Mouse (Mus musculus) heart, embryonic 11.5 days (tissue): ENCODE data around the gene Sh3gl2. TPM values are rescaled to one million over a fixed set of nuclear protein-coding genes. Genes with fewer than 3 reads are reported as not detected.
A peak's percentile ranks its signal among the peaks of the same experiment; 100 is the strongest.

Experiments
- ATAC-seq: fragments of 200-750 bp; cut with Nextera tagmentation; replicated peaks from 2 replicates; pipeline ENCODE4 v1.8.0; 2017; ENCODE audit warnings: moderate library complexity; ENCODE audit not compliant: insufficient number of reproducible peaks, low FRiP score, low TSS enrichment
- H3K27ac ChIP-seq: fragments of 300-500 bp; sonication (generic); 2 replicates; pipeline ENCODE4 v1.5.1; 2014; ENCODE audit warnings: mild to moderate bottlenecking, low read depth, low read length
- H3K27me3 ChIP-seq: fragments of 300-500 bp; sonication (generic); 2 replicates; pipeline ENCODE4 v1.6.1; 2014; ENCODE audit warnings: mild to moderate bottlenecking, low read length, mixed read lengths; ENCODE audit not compliant: control insufficient read depth, insufficient read depth
- H3K36me3 ChIP-seq: fragments of 300-500 bp; sonication (generic); 2 replicates; pipeline ENCODE4 v1.6.1; 2014; ENCODE audit warnings: mild to moderate bottlenecking, low read length, moderate library complexity, mixed read lengths; ENCODE audit not compliant: control insufficient read depth, insufficient read depth
- H3K4me1 ChIP-seq: fragments of 300-500 bp; sonication (generic); 2 replicates; pipeline ENCODE4 v1.6.1; 2014; ENCODE audit warnings: low read length; ENCODE audit not compliant: control insufficient read depth, insufficient read depth
- H3K4me2 ChIP-seq: fragments of 300-500 bp; sonication (generic); 2 replicates; pipeline ENCODE4 v1.6.1; 2014; ENCODE audit warnings: mild to moderate bottlenecking, moderate library complexity
- H3K4me3 ChIP-seq: fragments of 300-500 bp; sonication (generic); 2 replicates; pipeline ENCODE4 v1.5.1; 2014; ENCODE audit warnings: low read depth, low read length
- H3K9ac ChIP-seq: fragments of 300-500 bp; sonication (generic); 2 replicates; pipeline ENCODE4 v1.6.1; 2014; ENCODE audit warnings: mild to moderate bottlenecking, low read depth, low read length, moderate library complexity
- H3K9me3 ChIP-seq: fragments of 300-500 bp; sonication (generic); replicated peaks from 2 replicates; pipeline ENCODE4 v1.6.1; 2016; ENCODE audit warnings: low read length; ENCODE audit not compliant: control insufficient read depth
- WGBS: fragments of 180-500 bp; shearing (Covaris S2); extraction: QIAGEN DNeasy Blood & Tissue Kit; methylation state at CpG from one replicate; pipeline ENCODE4 v1.1.7; 2014; ENCODE audit not compliant: insufficient replicate concordance; 5-methylcytosine and 5-hydroxymethylcytosine counted together
- polyA plus RNA-seq: library from polyadenylated mRNA; unstranded; fragments of >200 nt; fragmentation: Nextera tagmentation; extraction: Ambion mirVana; gene quantifications from 2 replicates; pipeline ENCODE4 v1.2.1, GENCODE M21; 2014

Gene Sh3gl2
- polyA plus RNA-seq, 1 experiment from 2014 or later: 0.76 TPM

DNA sequence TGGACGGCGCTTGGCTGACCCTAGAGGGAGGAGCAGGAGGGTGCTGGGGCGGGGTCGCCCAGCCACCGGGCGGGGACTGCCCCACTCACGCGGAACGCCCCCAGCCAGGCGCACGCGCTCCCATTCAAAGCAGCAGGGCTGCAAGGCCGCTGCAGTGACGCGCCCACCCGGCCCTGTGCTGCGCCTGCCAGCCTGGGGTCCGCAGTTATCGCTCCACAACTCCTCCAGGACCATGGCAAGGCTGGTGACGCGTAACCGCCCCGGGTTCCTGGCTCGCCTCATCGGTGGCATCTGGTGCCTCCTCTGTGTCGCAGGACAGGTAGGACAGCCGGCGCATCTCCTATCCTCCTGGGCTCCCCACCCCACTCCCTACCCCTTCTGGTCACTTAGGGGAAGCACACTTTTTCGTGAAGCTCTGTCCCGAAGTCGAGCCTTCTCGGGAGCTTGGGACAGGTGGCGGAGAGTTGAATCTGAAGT is 309.3 kb downstream of the Sh3gl2 start:
- H3K4me3 ChIP-seq: peak overlapping the region; percentile 51
- H3K4me2 ChIP-seq: peak overlapping the region; percentile 99
- H3K27ac ChIP-seq: no peak overlapping the region
- H3K27me3 ChIP-seq: peaks cover 8% of the 10 kb centered on the region
- WGBS: under 1% methylated on average over 29 of the region's 33 CpGs
- ATAC-seq: peak; percentile 68; the same call in 1 of the 2 replicates
- no peaks in the 10 kb centered on the region for H3K9me3 ChIP-seq
- H3K36me3 ChIP-seq: no peaks in the 10 kb centered on the region
- peak overlapping the region; percentile 59 for H3K9ac ChIP-seq
- H3K4me1 ChIP-seq: 0 out of 2 replicates have a peak, but pooled peaks cover 4% of the 10 kb centered on the region

DNA sequence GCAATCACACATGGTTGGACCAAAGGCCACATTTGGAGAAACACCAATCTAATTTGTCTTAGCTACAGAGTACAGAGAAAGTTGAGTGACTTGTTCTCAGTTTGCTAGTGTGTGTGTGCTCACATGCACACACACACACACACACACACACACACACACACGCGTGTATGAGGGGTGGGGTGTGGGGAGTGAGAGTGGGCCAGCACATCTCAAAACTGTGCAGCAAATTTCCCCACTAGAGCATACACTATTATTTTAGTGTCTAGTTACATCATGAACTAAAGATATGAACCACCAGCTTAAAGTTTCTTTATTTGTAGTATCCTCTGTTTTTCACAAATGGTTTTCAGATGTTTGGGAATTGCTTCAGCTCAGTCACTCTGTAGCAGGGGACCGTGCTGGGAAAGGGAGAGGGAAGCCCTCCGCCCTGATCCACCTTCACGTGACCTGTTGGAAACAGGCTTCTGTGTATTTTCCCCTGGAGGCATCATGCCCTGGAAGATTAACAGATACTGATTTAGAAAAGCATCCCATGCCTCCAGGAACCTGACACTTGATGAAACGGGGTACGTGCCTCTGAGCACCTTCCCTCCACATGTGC is 322.1 kb downstream of the Sh3gl2 start:
- Histone ChIP-seq H3K4me1 (no peaks in the 10 kb centered on the region), H3K4me3 (no peak overlapping the region), H3K36me3 (no peaks in the 10 kb centered on the region), H3K9me3 (no peaks in the 10 kb centered on the region), H3K9ac (no peak overlapping the region), H3K27ac (no peak overlapping the region), H3K27me3 (no peaks in the 10 kb centered on the region), H3K4me2 (no peak overlapping the region)
- 73% methylated on average over 7 of the region's 7 CpGs for WGBS
- no peak for ATAC-seq

DNA sequence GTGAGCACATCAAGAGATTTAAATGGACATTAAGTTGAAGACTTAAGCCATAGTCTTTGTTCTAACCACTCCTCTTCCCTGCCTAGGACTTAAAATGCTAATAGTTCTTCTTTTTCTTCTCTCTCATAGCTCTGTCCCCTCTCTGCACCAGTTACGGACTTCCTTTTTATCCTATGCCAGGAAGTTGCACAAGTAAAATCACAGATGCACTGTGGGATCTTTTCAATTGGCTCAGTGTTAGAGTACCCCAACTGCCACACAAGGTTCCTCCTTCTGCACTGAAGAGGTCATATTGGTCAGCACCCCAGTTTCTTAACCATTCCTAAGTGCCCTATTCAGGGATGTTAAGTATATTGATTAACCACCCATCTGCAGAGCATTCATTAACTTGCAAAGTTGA is 324.9 kb downstream of the Sh3gl2 start:
- no peaks in the 10 kb centered on the region for H3K36me3 ChIP-seq
- WGBS: 73% methylated on average over 1 of the region's 1 CpGs

DNA sequence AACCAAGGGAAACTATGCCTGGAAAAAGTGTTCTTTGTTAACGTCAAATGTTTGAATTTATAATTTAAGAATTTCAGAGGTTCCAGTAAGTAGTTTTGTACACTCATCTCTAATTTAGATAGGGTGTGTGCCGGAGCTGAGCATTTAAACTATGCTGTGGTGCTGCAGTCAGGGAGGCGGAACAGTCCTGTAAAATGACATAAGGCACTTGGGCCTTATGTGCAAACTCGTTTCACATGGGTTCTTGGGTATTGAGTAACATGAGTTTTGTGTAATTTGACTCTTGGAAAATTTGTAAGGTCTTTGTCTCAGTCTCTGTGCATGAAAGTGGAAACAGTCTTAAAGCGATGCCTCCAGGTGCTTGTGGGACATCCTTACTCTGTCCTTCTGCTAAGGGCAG is 334.8 kb downstream of the Sh3gl2 start:
- H3K4me1 ChIP-seq: no peaks in the 10 kb centered on the region
- H3K9me3 ChIP-seq: no peaks in the 10 kb centered on the region
- 75% methylated on average over 5 of the region's 5 CpGs for WGBS
- no peak overlapping the region for H3K4me3 ChIP-seq
- H3K27me3 ChIP-seq: no peaks in the 10 kb centered on the region
- H3K9ac ChIP-seq: no peak overlapping the region
- no peak for ATAC-seq
- no peaks in the 10 kb centered on the region for H3K36me3 ChIP-seq
- H3K27ac ChIP-seq: no peak overlapping the region
- no peak overlapping the region for H3K4me2 ChIP-seq

More for the DNA sequence above, 324.9 kb downstream of the Sh3gl2 start:
- H3K27me3 ChIP-seq: no peaks in the 10 kb centered on the region
- no peak overlapping the region for H3K27ac ChIP-seq
- no peak for ATAC-seq
- no peaks in the 10 kb centered on the region for H3K9me3 ChIP-seq
- no peak overlapping the region for H3K4me2 ChIP-seq
- H3K4me1 ChIP-seq: no peaks in the 10 kb centered on the region
- H3K4me3 ChIP-seq: no peak overlapping the region
- no peak overlapping the region for H3K9ac ChIP-seq

DNA sequence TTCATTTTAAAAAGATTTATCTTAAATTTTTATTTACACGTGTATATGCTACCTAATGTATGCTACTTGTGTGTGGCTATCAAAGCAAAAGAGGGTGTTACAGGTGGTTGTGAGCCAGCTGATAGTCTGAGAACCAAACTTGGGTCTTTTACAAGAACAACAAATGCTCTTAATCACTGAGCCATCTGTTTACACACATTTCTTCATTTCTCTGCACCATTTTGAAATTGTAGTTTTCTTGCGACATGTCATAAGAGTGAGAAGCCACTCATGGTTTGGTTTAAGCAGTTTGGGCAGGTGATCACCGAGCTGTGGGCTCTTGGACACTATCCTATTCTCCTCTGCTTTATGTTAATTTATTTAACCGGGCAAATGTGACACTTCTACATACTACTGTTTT is 338.3 kb downstream of the Sh3gl2 start:
- H3K9me3 ChIP-seq: no peaks in the 10 kb centered on the region
- no peak for ATAC-seq
- no peaks in the 10 kb centered on the region for H3K4me1 ChIP-seq
- H3K4me3 ChIP-seq: no peak overlapping the region
- H3K36me3 ChIP-seq: no peaks in the 10 kb centered on the region
- H3K9ac ChIP-seq: no peak overlapping the region
- no peak overlapping the region for H3K4me2 ChIP-seq
- H3K27ac ChIP-seq: no peak overlapping the region
- 76% methylated on average over 4 of the region's 4 CpGs for WGBS
- no peaks in the 10 kb centered on the region for H3K27me3 ChIP-seq

DNA sequence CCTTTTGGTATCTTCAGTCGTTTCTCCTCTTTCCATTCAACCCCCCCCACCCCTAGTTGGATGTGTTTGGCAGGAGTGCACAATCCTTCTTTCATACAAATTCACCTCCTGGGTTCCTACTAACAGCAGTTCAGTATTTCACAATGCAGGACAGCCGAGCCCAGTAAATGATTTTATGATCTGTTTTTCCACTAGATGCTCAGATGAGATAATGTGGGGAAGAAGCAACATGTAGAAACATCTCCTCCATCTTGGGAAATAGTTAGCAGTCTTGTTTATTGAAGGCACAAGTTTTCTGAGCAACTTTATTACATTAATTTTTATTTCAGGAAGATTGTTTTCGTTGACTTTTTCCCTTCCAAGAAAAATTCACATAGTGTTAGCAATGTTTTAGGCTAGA is 349.8 kb downstream of the Sh3gl2 start:
- H3K9me3 ChIP-seq: no peaks in the 10 kb centered on the region
- H3K27me3 ChIP-seq: no peaks in the 10 kb centered on the region
- no peak overlapping the region for H3K27ac ChIP-seq
- WGBS: 68% methylated on average over 3 of the region's 3 CpGs
- H3K36me3 ChIP-seq: no peaks in the 10 kb centered on the region
- H3K4me1 ChIP-seq: no peaks in the 10 kb centered on the region
- no peak overlapping the region for H3K4me3 ChIP-seq
- ATAC-seq: no peak
- no peak overlapping the region for H3K9ac ChIP-seq
- no peak overlapping the region for H3K4me2 ChIP-seq

DNA sequence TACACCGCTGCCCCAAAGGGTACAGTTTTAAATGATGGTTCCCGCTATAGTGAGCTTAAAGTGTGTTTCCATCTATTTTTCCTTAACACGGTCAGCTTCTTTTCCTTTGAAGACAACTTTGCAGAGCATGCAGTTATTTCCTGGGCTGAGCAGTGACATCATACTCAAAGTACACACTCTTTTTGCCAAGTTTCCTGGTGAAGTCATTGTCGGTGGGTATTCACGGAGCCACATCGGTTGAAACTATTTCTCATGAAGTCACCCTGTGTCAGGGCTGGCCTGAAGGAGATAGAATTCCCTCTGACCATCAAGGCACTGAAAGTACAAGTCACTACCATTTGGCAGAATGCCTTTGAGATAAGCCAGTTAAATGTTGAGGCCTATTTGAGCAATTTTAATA is 354.8 kb downstream of the Sh3gl2 start:
- Histone ChIP-seq H3K36me3 (no peaks in the 10 kb centered on the region), H3K4me3 (no peak overlapping the region), H3K27ac (no peak overlapping the region), H3K4me2 (no peak overlapping the region), H3K9me3 (no peaks in the 10 kb centered on the region), H3K9ac (no peak overlapping the region), H3K4me1 (no peaks in the 10 kb centered on the region), H3K27me3 (no peaks in the 10 kb centered on the region)
- no peak for ATAC-seq
- WGBS: 67% methylated on average over 6 of the region's 6 CpGs

DNA sequence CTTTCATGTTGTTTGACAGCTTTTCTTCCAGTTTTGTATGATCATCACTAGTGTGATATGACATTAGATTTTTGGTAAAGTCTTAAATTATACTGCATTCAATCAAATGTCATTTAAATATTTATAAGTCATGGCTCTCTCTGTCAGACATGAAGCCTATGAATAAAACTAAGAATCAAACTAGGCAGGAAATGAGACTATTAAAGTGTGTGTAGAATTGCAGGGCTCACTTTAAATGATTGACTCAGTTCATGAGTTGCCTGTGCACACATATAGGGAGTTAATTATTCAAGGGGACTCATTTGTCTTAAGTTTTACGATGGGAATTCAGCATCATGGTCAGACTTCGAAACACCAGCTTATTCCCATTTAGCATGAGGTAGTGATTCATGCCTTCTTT is 380.5 kb downstream of the Sh3gl2 start:
- H3K4me1 ChIP-seq: no peaks in the 10 kb centered on the region
- no peak for ATAC-seq
- H3K4me2 ChIP-seq: no peak overlapping the region
- no peaks in the 10 kb centered on the region for H3K36me3 ChIP-seq
- H3K27me3 ChIP-seq: no peaks in the 10 kb centered on the region
- no peak overlapping the region for H3K9ac ChIP-seq
- H3K4me3 ChIP-seq: no peak overlapping the region
- no peak overlapping the region for H3K27ac ChIP-seq
- 74% methylated on average over 2 of the region's 2 CpGs for WGBS
- no peaks in the 10 kb centered on the region for H3K9me3 ChIP-seq

DNA sequence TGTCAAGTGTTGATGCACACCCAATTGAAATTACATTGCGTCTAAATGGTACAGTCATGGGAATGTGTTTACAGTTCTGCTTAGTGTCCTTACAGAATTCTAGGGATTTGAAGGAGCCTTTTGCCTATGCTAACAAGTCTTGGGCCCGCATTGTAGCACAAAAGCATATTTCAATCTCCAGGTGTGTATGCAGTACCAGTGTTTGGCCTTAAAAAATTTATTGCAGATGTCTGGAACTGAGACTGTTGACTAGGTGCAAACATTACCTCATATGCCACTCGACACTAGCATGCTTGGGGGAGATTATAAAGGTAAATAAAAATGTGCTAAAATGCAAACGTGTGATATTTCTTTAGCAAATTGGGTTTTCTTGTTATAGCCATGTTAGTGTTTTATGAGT is 384.0 kb downstream of the Sh3gl2 start:
- no peak overlapping the region for H3K4me3 ChIP-seq
- H3K27ac ChIP-seq: no peak overlapping the region
- no peak overlapping the region for H3K4me2 ChIP-seq
- ATAC-seq: no peak
- H3K36me3 ChIP-seq: no peaks in the 10 kb centered on the region
- H3K27me3 ChIP-seq: no peaks in the 10 kb centered on the region
- no peak overlapping the region for H3K9ac ChIP-seq
- no peaks in the 10 kb centered on the region for H3K4me1 ChIP-seq
- WGBS: 72% methylated on average over 4 of the region's 4 CpGs
- no peaks in the 10 kb centered on the region for H3K9me3 ChIP-seq
